Mouse (Mus musculus) hindbrain, embryonic 16.5 days (tissue): ENCODE data around the gene Cpt1c. TPM values are rescaled to one million over a fixed set of nuclear protein-coding genes. Genes with fewer than 3 reads are reported as not detected.

ENCODE experiments used
- ATAC-seq: fragments of 200-750 bp; cut with Nextera tagmentation; 2 replicates; pipeline ENCODE4 v1.8.0; 2017; ENCODE audit warnings: moderate TSS enrichment, moderate library complexity
- H3K27ac ChIP-seq: fragments of 300-500 bp; sonication (generic); 2 replicates; pipeline ENCODE4 v1.5.1; 2014; ENCODE audit warnings: low read depth, mild to moderate bottlenecking, control low read depth, low read length, moderate library complexity
- H3K27me3 ChIP-seq: fragments of 300-500 bp; sonication (generic); replicated peaks from 2 replicates; pipeline ENCODE4 v1.6.1; 2014; ENCODE audit warnings: low read length; ENCODE audit not compliant: control insufficient read depth, insufficient read depth
- H3K36me3 ChIP-seq: fragments of 300-500 bp; sonication (generic); 2 replicates; pipeline ENCODE4 v1.6.1; 2014; ENCODE audit warnings: mild to moderate bottlenecking, low read length, moderate library complexity, mixed read lengths; ENCODE audit not compliant: control insufficient read depth, insufficient read depth
- H3K4me1 ChIP-seq: fragments of 300-500 bp; sonication (generic); 2 replicates; pipeline ENCODE4 v1.6.1; 2014; ENCODE audit warnings: low read depth, low read length; ENCODE audit not compliant: control insufficient read depth, insufficient read depth
- H3K4me2 ChIP-seq: fragments of 300-500 bp; sonication (generic); 2 replicates; pipeline ENCODE4 v1.6.1; 2014; ENCODE audit warnings: mild to moderate bottlenecking, low read length, control low read depth, moderate library complexity
- H3K4me3 ChIP-seq: fragments of 300-500 bp; sonication (generic); 2 replicates; pipeline ENCODE4 v1.5.1; 2014; ENCODE audit warnings: mild to moderate bottlenecking, low read length, control low read depth, moderate library complexity
- H3K9ac ChIP-seq: fragments of 300-500 bp; sonication (generic); 2 replicates; pipeline ENCODE4 v1.6.1; 2014; ENCODE audit warnings: low read depth, mild to moderate bottlenecking, control low read depth, low read length, moderate library complexity
- H3K9me3 ChIP-seq: fragments of 300-500 bp; sonication (generic); 2 replicates; pipeline ENCODE4 v1.6.1; 2014; ENCODE audit warnings: mild to moderate bottlenecking, low read length, moderate library complexity; ENCODE audit not compliant: control insufficient read depth
- WGBS: fragments of 180-500 bp; shearing (Covaris S2); extraction: QIAGEN DNeasy Blood & Tissue Kit; methylation state at CpG from one replicate; pipeline ENCODE4 v1.1.7; 2014; 5-methylcytosine and 5-hydroxymethylcytosine counted together
- polyA plus RNA-seq: library from polyadenylated mRNA; unstranded; fragments of >200 nt; fragmentation: Nextera tagmentation; extraction: Ambion mirVana; gene quantifications from 2 replicates; pipeline ENCODE4 v1.2.1, GENCODE M21; 2015

The Cpt1c gene
- polyA plus RNA-seq, 1 experiment from 2014 or later = 58.6 TPM

- no peak overlapping the region for H3K4me2 ChIP-seq
Observed at GRCm38 (mm10) chr7:45004546-45004945, 29.9 kb upstream of the Cpt1c start.

GRCm38 (mm10) chr7:45002440-45002839 is 27.8 kb upstream of the Cpt1c start:
- no peak overlapping the region for H3K4me2 ChIP-seq
- H3K27ac ChIP-seq = no peak overlapping the region
- H3K4me1 ChIP-seq = peaks cover 13% of the 10 kb centered on the region
- H3K27me3 ChIP-seq = no peaks in the 10 kb centered on the region
- no peak overlapping the region for H3K9ac ChIP-seq
- H3K36me3 ChIP-seq = peaks cover 61% of the 10 kb centered on the region
- WGBS = 88% methylated on average over 7 of the region's 7 CpGs
- no peaks in the 10 kb centered on the region for H3K9me3 ChIP-seq
- no peak for ATAC-seq
- H3K4me3 ChIP-seq = no peak overlapping the region

More at GRCm38 (mm10) chr7:45004546-45004945, 29.9 kb upstream of the Cpt1c start:
- no peak for ATAC-seq
- Histone ChIP-seq H3K36me3 (peaks cover 76% of the 10 kb centered on the region), H3K9me3 (no peaks in the 10 kb centered on the region), H3K4me1 (peaks cover 1% of the 10 kb centered on the region), H3K4me3 (no peak overlapping the region), H3K27me3 (no peaks in the 10 kb centered on the region), H3K27ac (no peak overlapping the region), H3K9ac (no peak overlapping the region)
- WGBS = 82% methylated on average over 3 of the region's 3 CpGs

GRCm38 (mm10) chr7:45000539-45001114 is 26.0 kb upstream of the Cpt1c start:
- Histone ChIP-seq H3K9me3 (no peaks in the 10 kb centered on the region), H3K27me3 (no peaks in the 10 kb centered on the region), H3K9ac (no peak overlapping the region), H3K4me2 (no peak overlapping the region), H3K27ac (no peak overlapping the region), H3K36me3 (peaks cover 42% of the 10 kb centered on the region), H3K4me1 (peaks cover 16% of the 10 kb centered on the region), H3K4me3 (no peak overlapping the region)
- 81% methylated on average over 21 of the region's 21 CpGs for WGBS
- ATAC-seq = no peak

- Histone ChIP-seq H3K27me3 (no peaks in the 10 kb centered on the region), H3K9ac (no peak overlapping the region), H3K9me3 (no peaks in the 10 kb centered on the region), H3K4me1 (peaks cover 16% of the 10 kb centered on the region), H3K36me3 (peaks cover 37% of the 10 kb centered on the region), H3K27ac (no peak overlapping the region), H3K4me3 (no peak overlapping the region), H3K4me2 (no peak overlapping the region)
- WGBS = 75% methylated on average over 11 of the region's 11 CpGs
- no peak for ATAC-seq
Observed at GRCm38 (mm10) chr7:44999753-45000152, 25.1 kb upstream of the Cpt1c start.

- H3K27ac ChIP-seq = peak within 1 kb of the TSS; percentile 79
- peaks cover 16% of the 10 kb centered on the region for H3K4me1 ChIP-seq
- no peaks in the 10 kb centered on the region for H3K9me3 ChIP-seq
- 2% methylated on average over 18 of the region's 18 CpGs for WGBS
- no peaks in the 10 kb centered on the region for H3K27me3 ChIP-seq
- peak within 1 kb of the TSS; percentile 66 for H3K9ac ChIP-seq
- H3K4me3 ChIP-seq = peak within 1 kb of the TSS; percentile 65
- H3K36me3 ChIP-seq = peaks cover 27% of the 10 kb centered on the region
- no peak for ATAC-seq
- peak within 1 kb of the TSS; percentile 63 for H3K4me2 ChIP-seq
Observed at GRCm38 (mm10) chr7:44998501-44998955, 23.9 kb upstream of the Cpt1c start, which contains the start of gene Bcl2l12. TSS of gene Bcl2l12 (minus strand) at chr7:44998712.

GRCm38 (mm10) chr7:44997940-44998428 is 23.3 kb upstream of the Cpt1c start:
- WGBS = 3% methylated on average over 15 of the region's 15 CpGs
- Histone ChIP-seq H3K4me3 (peak overlapping the region; percentile 65), H3K4me2 (peak overlapping the region; percentile 63), H3K27me3 (no peaks in the 10 kb centered on the region), H3K4me1 (peaks cover 16% of the 10 kb centered on the region), H3K9me3 (no peaks in the 10 kb centered on the region), H3K27ac (peak overlapping the region; percentile 79), H3K36me3 (peaks cover 22% of the 10 kb centered on the region), H3K9ac (peak overlapping the region; percentile 66)
- ATAC-seq = no peak

- WGBS = under 1% methylated on average over 43 of the region's 43 CpGs
- H3K27me3 ChIP-seq = no peaks in the 10 kb centered on the region
- peaks cover 16% of the 10 kb centered on the region for H3K4me1 ChIP-seq
- H3K9ac ChIP-seq = peak within 1 kb of the TSS; percentile 66
- H3K9me3 ChIP-seq = no peaks in the 10 kb centered on the region
- H3K4me3 ChIP-seq = peak within 1 kb of the TSS; percentile 65
- H3K4me2 ChIP-seq = peak within 1 kb of the TSS; percentile 63
- H3K36me3 ChIP-seq = peaks cover 20% of the 10 kb centered on the region
- ATAC-seq = peak; percentile 93
- peak within 1 kb of the TSS; percentile 79 for H3K27ac ChIP-seq
Observed at GRCm38 (mm10) chr7:44997231-44997939, 22.7 kb upstream of the Cpt1c start, which contains the start of gene Irf3. TSS of gene Irf3 (plus strand) at chr7:44997648.

- H3K9me3 ChIP-seq = no peaks in the 10 kb centered on the region
- H3K27ac ChIP-seq = 0 out of 2 replicates have a peak overlapping the region, but pooled peaks have one; percentile 32
- peaks cover 14% of the 10 kb centered on the region for H3K36me3 ChIP-seq
Observed at GRCm38 (mm10) chr7:44996672-44997071, 22.0 kb upstream of the Cpt1c start.

More at GRCm38 (mm10) chr7:44996672-44997071, 22.0 kb upstream of the Cpt1c start:
- peak overlapping the region; percentile 24; the same call in 1 of the 2 replicates for H3K9ac ChIP-seq
- no peak for ATAC-seq
- peak overlapping the region; percentile 63 for H3K4me2 ChIP-seq
- no peaks in the 10 kb centered on the region for H3K27me3 ChIP-seq
- H3K4me3 ChIP-seq = peak overlapping the region; percentile 65
- 18% methylated on average over 10 of the region's 10 CpGs for WGBS
- H3K4me1 ChIP-seq = peaks cover 16% of the 10 kb centered on the region
